Mouse (Mus musculus) hindbrain, embryonic 16.5 days (tissue): Measurements from ENCODE around the gene Slc36a3. TPM values are rescaled to one million over a fixed set of nuclear protein-coding genes. Genes with fewer than 3 reads are reported as not detected.

Experiments used
- ATAC-seq: fragments of 200-750 bp; cut with Nextera tagmentation; 2 replicates; pipeline ENCODE4 v1.8.0; 2017; ENCODE audit warnings: moderate TSS enrichment, moderate library complexity
- H3K27ac ChIP-seq: fragments of 300-500 bp; sonication (generic); 2 replicates; pipeline ENCODE4 v1.5.1; 2014; ENCODE audit warnings: low read depth, mild to moderate bottlenecking, control low read depth, low read length, moderate library complexity
- H3K27me3 ChIP-seq: fragments of 300-500 bp; sonication (generic); replicated peaks from 2 replicates; pipeline ENCODE4 v1.6.1; 2014; ENCODE audit warnings: low read length; ENCODE audit not compliant: control insufficient read depth, insufficient read depth
- H3K36me3 ChIP-seq: fragments of 300-500 bp; sonication (generic); 2 replicates; pipeline ENCODE4 v1.6.1; 2014; ENCODE audit warnings: mild to moderate bottlenecking, low read length, moderate library complexity, mixed read lengths; ENCODE audit not compliant: control insufficient read depth, insufficient read depth
- H3K4me1 ChIP-seq: fragments of 300-500 bp; sonication (generic); 2 replicates; pipeline ENCODE4 v1.6.1; 2014; ENCODE audit warnings: low read depth, low read length; ENCODE audit not compliant: control insufficient read depth, insufficient read depth
- H3K4me2 ChIP-seq: fragments of 300-500 bp; sonication (generic); 2 replicates; pipeline ENCODE4 v1.6.1; 2014; ENCODE audit warnings: mild to moderate bottlenecking, low read length, control low read depth, moderate library complexity
- H3K4me3 ChIP-seq: fragments of 300-500 bp; sonication (generic); 2 replicates; pipeline ENCODE4 v1.5.1; 2014; ENCODE audit warnings: mild to moderate bottlenecking, low read length, control low read depth, moderate library complexity
- H3K9ac ChIP-seq: fragments of 300-500 bp; sonication (generic); 2 replicates; pipeline ENCODE4 v1.6.1; 2014; ENCODE audit warnings: low read depth, mild to moderate bottlenecking, control low read depth, low read length, moderate library complexity
- H3K9me3 ChIP-seq: fragments of 300-500 bp; sonication (generic); 2 replicates; pipeline ENCODE4 v1.6.1; 2014; ENCODE audit warnings: mild to moderate bottlenecking, low read length, moderate library complexity; ENCODE audit not compliant: control insufficient read depth
- WGBS: fragments of 180-500 bp; shearing (Covaris S2); extraction: QIAGEN DNeasy Blood & Tissue Kit; methylation state at CpG from one replicate; pipeline ENCODE4 v1.1.7; 2014; 5-methylcytosine and 5-hydroxymethylcytosine counted together
- polyA plus RNA-seq: library from polyadenylated mRNA; unstranded; fragments of >200 nt; fragmentation: Nextera tagmentation; extraction: Ambion mirVana; gene quantifications from 2 replicates; pipeline ENCODE4 v1.2.1, GENCODE M21; 2015

Slc36a3 gene
- polyA plus RNA-seq, 1 experiment from 2014 or later, result not detected

GRCm38 (mm10) chr11:55154398-55155069 is 3.0 kb upstream of the Slc36a3 start:
- no peak for ATAC-seq
- no peaks in the 10 kb centered on the region for H3K4me1 ChIP-seq
- no peak overlapping the region for H3K9ac ChIP-seq
- no peaks in the 10 kb centered on the region for H3K9me3 ChIP-seq
- no peak overlapping the region for H3K27ac ChIP-seq
- no peaks in the 10 kb centered on the region for H3K36me3 ChIP-seq
- 82% methylated on average over 3 of the region's 3 CpGs for WGBS
- no peak overlapping the region for H3K4me3 ChIP-seq
- H3K4me2 ChIP-seq, result no peak overlapping the region
- H3K27me3 ChIP-seq, result no peaks in the 10 kb centered on the region

DNA sequence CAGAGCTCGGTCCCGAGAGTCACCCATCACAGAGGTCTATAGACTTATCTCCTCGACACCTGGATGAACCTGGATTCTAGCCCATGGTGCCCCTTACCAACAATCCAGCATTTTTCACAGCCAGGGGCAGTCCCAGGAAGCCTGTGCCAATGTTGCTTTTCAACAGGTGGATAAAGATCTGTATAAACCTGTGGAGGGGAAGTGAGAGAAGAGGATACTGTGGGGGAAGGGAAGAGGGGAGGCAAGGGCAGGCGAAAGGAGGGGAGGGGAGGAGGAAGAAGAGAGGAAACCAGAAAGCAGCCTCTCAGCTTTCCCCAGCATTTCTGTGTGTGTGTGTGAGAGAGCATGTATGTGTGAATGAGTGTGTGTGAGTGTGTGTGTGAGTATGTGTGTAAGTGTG is 3.0 kb downstream of the Slc36a3 start:
- 81% methylated on average over 4 of the region's 4 CpGs for WGBS
- no peaks in the 10 kb centered on the region for H3K4me1 ChIP-seq
- H3K9me3 ChIP-seq, result no peaks in the 10 kb centered on the region
- H3K4me2 ChIP-seq, result no peak overlapping the region
- no peak for ATAC-seq
- H3K27ac ChIP-seq, result no peak overlapping the region
- H3K9ac ChIP-seq, result no peak overlapping the region
- no peaks in the 10 kb centered on the region for H3K27me3 ChIP-seq
- H3K4me3 ChIP-seq, result no peak overlapping the region
- no peaks in the 10 kb centered on the region for H3K36me3 ChIP-seq

DNA sequence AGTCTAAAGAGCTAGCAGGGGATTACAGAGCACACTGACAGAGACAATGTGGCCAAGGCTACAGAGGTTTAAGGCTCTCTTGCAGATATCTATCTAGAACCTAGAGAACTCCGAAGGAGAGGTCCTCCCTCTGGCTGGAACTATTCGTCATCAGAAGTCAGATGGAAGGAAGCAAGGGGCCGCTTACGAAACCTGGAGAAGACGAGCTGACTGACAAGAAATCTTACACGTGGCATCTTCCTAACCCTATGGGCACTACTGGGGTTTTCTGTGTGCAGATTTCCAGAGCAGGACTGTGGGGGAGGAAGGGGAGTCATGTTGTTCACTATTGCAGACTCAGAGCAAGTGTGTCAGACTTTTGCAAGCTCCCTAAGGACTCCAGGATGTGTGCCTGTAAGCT is 4.1 kb downstream of the Slc36a3 start:
- 70% methylated on average over 6 of the region's 6 CpGs for WGBS
- Histone ChIP-seq H3K9me3 (no peaks in the 10 kb centered on the region), H3K4me1 (no peaks in the 10 kb centered on the region), H3K27me3 (no peaks in the 10 kb centered on the region), H3K4me2 (no peak overlapping the region), H3K9ac (no peak overlapping the region), H3K4me3 (no peak overlapping the region), H3K36me3 (no peaks in the 10 kb centered on the region), H3K27ac (no peak overlapping the region)
- no peak for ATAC-seq

DNA sequence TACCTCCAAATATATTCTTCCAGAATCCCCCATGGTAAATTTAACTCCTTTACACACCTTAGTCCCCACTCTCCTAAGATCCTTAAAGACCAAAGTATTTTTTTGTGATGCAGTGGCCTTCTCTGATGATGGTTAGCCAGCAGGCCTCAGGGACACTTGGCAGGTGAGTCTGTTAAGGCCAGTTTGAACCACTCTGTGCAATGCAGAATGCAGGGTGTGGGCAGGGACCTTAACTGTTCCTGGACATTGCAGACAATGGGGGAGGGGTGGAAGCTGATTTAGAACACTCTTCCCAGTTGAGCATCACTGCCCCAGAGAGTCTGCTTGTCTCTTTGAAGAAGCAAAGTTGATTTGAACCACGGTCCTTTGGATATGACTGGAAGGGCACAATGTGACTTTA is 4.7 kb downstream of the Slc36a3 start:
- H3K4me2 ChIP-seq, result no peak overlapping the region
- H3K27ac ChIP-seq, result no peak overlapping the region
- H3K9me3 ChIP-seq, result no peaks in the 10 kb centered on the region
- 62% methylated on average over 1 of the region's 1 CpGs for WGBS
- H3K27me3 ChIP-seq, result no peaks in the 10 kb centered on the region
- no peak for ATAC-seq
- no peaks in the 10 kb centered on the region for H3K36me3 ChIP-seq
- H3K4me3 ChIP-seq, result no peak overlapping the region
- no peak overlapping the region for H3K9ac ChIP-seq
- H3K4me1 ChIP-seq, result no peaks in the 10 kb centered on the region

DNA sequence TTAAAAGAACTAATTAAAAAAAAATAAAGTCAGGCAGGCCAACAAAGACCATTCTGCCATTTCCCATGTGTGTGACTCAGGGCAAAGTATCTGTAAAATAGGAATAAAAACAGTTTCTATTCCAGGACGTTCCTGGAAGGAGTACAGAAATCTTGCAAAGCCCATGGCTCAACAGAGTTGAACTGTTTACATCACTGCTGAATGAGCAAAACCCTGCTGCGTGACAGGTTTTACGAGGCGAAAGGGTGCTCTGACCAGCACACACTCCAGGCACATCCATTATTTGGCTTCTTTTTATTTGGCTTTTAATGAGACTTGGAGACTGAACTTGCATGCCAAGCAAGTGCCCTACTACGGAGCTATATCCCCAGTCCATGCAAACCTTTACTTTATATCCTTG is 7.5 kb downstream of the Slc36a3 start:
- H3K9me3 ChIP-seq, result no peaks in the 10 kb centered on the region
- H3K4me2 ChIP-seq, result no peak overlapping the region
- H3K9ac ChIP-seq, result no peak overlapping the region
- no peaks in the 10 kb centered on the region for H3K4me1 ChIP-seq
- H3K27ac ChIP-seq, result no peak overlapping the region
- no peaks in the 10 kb centered on the region for H3K27me3 ChIP-seq
- no peaks in the 10 kb centered on the region for H3K36me3 ChIP-seq
- ATAC-seq, result no peak
- no peak overlapping the region for H3K4me3 ChIP-seq
- 85% methylated on average over 5 of the region's 5 CpGs for WGBS

- H3K9ac ChIP-seq, result no peak overlapping the region
- H3K36me3 ChIP-seq, result no peaks in the 10 kb centered on the region
- no peaks in the 10 kb centered on the region for H3K9me3 ChIP-seq
- no peak overlapping the region for H3K4me3 ChIP-seq
- no peaks in the 10 kb centered on the region for H3K4me1 ChIP-seq
- H3K27ac ChIP-seq, result no peak overlapping the region
- H3K27me3 ChIP-seq, result no peaks in the 10 kb centered on the region
- no peak overlapping the region for H3K4me2 ChIP-seq
- 86% methylated on average over 4 of the region's 4 CpGs for WGBS
- no peak for ATAC-seq
Measured at GRCm38 (mm10) chr11:55141502-55141901, 10.0 kb downstream of the Slc36a3 start.

DNA sequence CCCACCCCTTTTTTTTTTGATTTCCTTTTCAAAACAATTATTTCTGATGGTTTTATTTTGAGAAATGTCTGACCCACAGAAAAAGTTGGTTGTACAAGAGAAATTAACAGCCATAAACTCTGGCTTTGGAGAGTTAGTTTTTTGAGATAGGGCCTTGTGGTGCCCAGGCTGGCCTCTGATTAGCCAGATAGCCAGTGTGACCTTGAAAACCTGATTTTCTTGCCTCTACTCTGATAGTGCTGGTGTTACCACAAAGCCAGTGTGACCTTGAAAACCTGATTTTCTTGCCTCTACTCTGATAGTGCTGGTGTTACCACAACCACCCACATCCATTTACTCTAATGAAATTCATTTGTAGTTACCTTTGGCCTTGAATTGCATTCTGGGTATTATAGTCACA is 13.9 kb downstream of the Slc36a3 start:
- Histone ChIP-seq H3K27me3 (no peaks in the 10 kb centered on the region), H3K9me3 (no peaks in the 10 kb centered on the region), H3K4me3 (no peak overlapping the region), H3K36me3 (no peaks in the 10 kb centered on the region), H3K4me2 (no peak overlapping the region), H3K27ac (no peak overlapping the region), H3K4me1 (no peaks in the 10 kb centered on the region), H3K9ac (no peak overlapping the region)
- no peak for ATAC-seq

- no peak overlapping the region for H3K9ac ChIP-seq
- H3K4me3 ChIP-seq, result no peak overlapping the region
- no peaks in the 10 kb centered on the region for H3K36me3 ChIP-seq
- no peaks in the 10 kb centered on the region for H3K9me3 ChIP-seq
- no peak overlapping the region for H3K27ac ChIP-seq
- 86% methylated on average over 15 of the region's 15 CpGs for WGBS
- H3K4me1 ChIP-seq, result no peaks in the 10 kb centered on the region
- ATAC-seq, result no peak
- H3K4me2 ChIP-seq, result no peak overlapping the region
- H3K27me3 ChIP-seq, result no peaks in the 10 kb centered on the region
Measured at GRCm38 (mm10) chr11:55136770-55137547, 14.5 kb downstream of the Slc36a3 start.

DNA sequence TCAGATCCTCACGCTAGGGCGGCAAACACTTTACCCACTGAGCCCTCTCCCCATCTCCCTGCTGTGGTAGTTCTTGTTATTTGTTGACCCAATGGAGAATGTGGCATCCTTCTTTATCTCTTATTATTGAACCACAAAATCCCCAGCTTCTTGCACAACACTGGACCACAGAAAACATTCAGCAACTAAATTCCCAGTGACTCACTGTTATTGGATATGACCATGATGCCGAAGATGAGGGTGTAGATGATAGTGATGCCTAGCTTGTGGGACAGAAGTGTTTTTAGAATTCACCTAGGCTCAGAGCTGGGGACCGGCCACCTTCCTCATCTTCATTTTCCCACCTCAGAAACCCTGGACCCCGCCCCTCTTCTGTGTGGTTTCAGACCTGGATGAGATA is 16.6 kb downstream of the Slc36a3 start:
- WGBS, result 85% methylated on average over 5 of the region's 5 CpGs
- ATAC-seq, result no peak
- Histone ChIP-seq H3K4me1 (no peaks in the 10 kb centered on the region), H3K9ac (no peak overlapping the region), H3K9me3 (no peaks in the 10 kb centered on the region), H3K4me2 (no peak overlapping the region), H3K36me3 (no peaks in the 10 kb centered on the region), H3K27ac (no peak overlapping the region), H3K27me3 (no peaks in the 10 kb centered on the region), H3K4me3 (no peak overlapping the region)
